Mouse (Mus musculus): ENCODE results near the gene Vmn1r237.

The Vmn1r237 gene

DNA sequence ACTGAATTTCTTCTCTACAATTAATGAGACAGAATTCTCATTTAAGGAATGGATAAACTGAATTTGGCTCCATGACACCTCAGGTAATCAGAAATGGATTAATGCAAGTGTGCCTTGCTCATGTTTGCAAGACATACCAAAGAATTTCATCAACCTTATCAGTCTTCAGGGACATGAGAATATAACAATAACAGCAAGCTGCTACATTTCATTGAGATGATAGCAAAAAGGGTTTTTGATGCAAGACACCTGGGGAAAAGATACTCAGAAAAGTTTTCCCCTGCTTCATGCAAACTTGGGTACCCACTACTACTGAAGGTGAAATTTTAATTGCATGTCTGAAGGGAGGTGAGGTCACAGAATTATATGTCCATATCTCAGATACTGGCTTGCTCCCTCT lies at the start of gene Vmn1r237:
Gene Vmn1r237 (plus strand): TSS at position 301 of the 400 bp plus-strand sequence.
- no peak for DNase-seq (ENCODE audit: low read depth, low spot score)

DNA sequence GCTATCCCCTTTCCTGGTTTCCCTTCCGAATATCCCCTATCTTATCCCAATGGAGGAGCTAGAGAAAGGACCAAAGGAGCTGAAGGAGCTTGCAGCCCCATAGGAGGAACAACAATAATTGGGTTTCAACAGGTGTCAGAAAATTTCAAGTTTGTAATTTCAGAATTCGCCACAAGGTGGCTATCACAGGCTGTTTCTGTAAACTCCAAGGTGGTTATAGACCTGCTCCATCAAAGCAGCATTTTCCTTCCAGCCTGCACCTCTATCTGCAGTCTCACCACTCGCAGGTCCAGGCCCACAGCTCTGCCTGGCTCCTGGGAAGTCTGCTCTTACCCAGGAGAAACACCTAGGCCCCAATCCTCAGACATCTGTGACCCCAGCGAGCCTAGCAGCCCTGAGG lies 39.6 kb upstream of the Vmn1r237 start:
- DNase-seq (ENCODE audit: low read depth, low spot score), result no peak

DNA sequence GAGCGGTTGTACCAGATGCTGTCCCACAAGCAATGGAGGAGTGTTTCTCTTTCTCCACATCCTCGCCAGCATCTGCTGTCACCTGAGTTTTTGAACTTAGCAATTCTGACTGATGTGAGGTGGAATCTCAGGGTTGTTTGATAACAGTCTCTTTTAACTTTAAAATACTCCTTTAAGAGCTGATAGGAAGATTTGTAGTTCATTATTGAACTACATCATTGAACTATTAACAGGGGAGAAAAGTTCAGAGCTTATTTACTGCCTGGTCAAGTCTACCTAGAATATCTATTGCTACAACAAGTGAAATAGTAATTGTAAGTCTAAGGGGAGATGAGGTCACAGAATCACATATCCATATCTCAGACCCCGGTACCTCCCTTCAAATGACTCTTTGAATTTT lies 29.0 kb upstream of the Vmn1r237 start, which contains the start of gene Vmn1r236:
Gene Vmn1r236 (plus strand): TSS at position 301 of the 400 bp plus-strand sequence.
- DNase-seq (ENCODE audit: low read depth, low spot score), result no peak

DNA sequence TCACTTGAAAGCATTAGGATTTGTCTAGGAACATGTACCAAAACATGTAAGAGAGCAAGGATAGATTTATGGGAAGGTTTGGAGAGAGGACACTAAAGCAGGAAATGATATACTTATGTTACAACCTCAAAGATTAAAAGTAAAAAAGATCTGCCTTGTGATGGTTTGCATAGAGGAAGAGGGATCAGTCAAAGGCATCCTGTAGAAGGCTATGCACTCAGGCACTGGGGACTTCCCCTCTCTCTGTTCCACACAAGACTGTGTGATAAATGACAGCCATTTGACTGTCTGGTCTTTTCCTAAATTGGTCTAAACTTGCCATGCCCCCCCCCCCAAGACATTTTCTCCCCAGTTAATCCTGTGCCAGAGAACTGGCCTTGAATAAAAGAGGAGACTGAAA lies 27.3 kb upstream of the Vmn1r237 start:
- DNase-seq (ENCODE audit: low read depth, low spot score), result no peak

DNA sequence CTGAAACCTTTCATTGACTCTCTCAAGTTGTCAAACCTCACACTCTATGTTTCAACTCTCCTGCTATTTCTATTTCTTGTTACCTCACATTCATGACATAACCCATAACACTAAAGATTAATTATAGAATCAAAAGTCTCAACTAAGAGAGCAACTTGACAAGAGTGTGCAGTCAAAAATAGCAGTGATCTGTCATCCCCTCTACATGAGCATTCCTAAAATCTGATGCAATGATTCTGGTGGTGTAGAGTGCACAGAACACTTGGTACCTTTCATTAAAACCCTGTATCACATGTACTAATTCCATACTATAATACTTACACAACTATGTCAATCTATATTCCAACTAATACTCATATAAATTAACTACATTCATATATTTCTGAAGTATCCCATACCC lies 22.0 kb upstream of the Vmn1r237 start:
- no peak for DNase-seq (ENCODE audit: low read depth, low spot score)

All from c-Kit-negative CD71-positive TER-119-positive erythroid progenitor cells, embryonic 14.5 days (primary cell).